Comparison of ENCODE assay signal across 10 mouse cellular contexts in genomic region chr5:147323237-147323917, GRCm38 (mm10). TPM values are rescaled to one million over a fixed set of nuclear protein-coding genes. Genes with fewer than 3 reads are reported as not detected.
DNase-seq lines count a peak whose midpoint lies in the region; ATAC-seq and TF ChIP-seq lines count a peak whose summit lies in the region.
"Had no signal": no experiment of that assay in that cellular context is flagged by ENCODE, and none has a peak within 500 bp of the region (broad histone marks: within the 10 kb centered on the region; RNA-seq: fewer than 3 reads in every experiment).

No protein-coding gene starts in this region.

- no peak for TF ChIP-seq POLR2A in heart, adult 2 months (IDR thresholded peaks at IDR 0.05; ENCODE audit: insufficient read depth, low read depth, low read length)

- TF ChIP-seq CTCF in heart, adult 2 months (IDR thresholded peaks at IDR 0.05): peak; percentile 90
- TF ChIP-seq CTCF in lung, postnatal 0 days (IDR thresholded peaks at IDR 0.05): peak; percentile 83

- H3K79me2 ChIP-seq in heart, adult 2 months (replicated peaks; ENCODE audit: control insufficient read depth, insufficient read depth, low read length): no peaks in the 10 kb centered on the region

- 22% methylated on average over 17 of the region's 17 CpGs for WGBS in forebrain, embryonic 11.5 days
- 20% methylated on average over 17 of the region's 17 CpGs for WGBS in forebrain, embryonic 15.5 days
- 10% methylated on average over 17 of the region's 17 CpGs for WGBS in heart, adult 2 months
- WGBS in lung, postnatal 0 days: 16% methylated on average over 17 of the region's 17 CpGs

- peaks cover 22% of the 10 kb centered on the region for H3K27me3 ChIP-seq in forebrain, embryonic 11.5 days (ENCODE audit: control insufficient read depth, insufficient read depth, low read length)
- H3K27me3 ChIP-seq in forebrain, embryonic 15.5 days: peaks cover 38% of the 10 kb centered on the region
- H3K27me3 ChIP-seq in heart, adult 2 months (ENCODE audit: control insufficient read depth, insufficient read depth, low read length): no peaks in the 10 kb centered on the region
- H3K27me3 ChIP-seq in lung, postnatal 0 days (replicated peaks; ENCODE audit: insufficient read depth, low read length): peaks cover 17% of the 10 kb centered on the region; the same call in 1 of the 2 replicates

- no peak overlapping the region for H3K9ac ChIP-seq in forebrain, embryonic 11.5 days (ENCODE audit: low read length)
- H3K9ac ChIP-seq in forebrain, embryonic 15.5 days (replicated peaks): no peak overlapping the region
- no peak overlapping the region for H3K9ac ChIP-seq in heart, adult 2 months (ENCODE audit: low read depth, low read length)
- H3K9ac ChIP-seq in lung, postnatal 0 days (replicated peaks; ENCODE audit: low read depth): no peak overlapping the region
- H3K9ac ChIP-seq: limb, embryonic 15.5 days had no signal

- peak; percentile 87 for DNase-seq in forebrain, embryonic 11.5 days (ENCODE audit: low spot score)
- peak; percentile 77 for DNase-seq in R1 (ENCODE audit: low read depth, low spot score)
- peak; percentile 84 to 89 for DNase-seq in cerebellum, postnatal 10 days
- DNase-seq in heart, adult 2 months: peak; percentile 54 to 78
- DNase-seq in kidney, postnatal 36 days: peak; percentile 47 to 89
- peak; percentile 68 for DNase-seq in lung, postnatal 0 days (ENCODE audit: low spot score)
- peak; percentile 62 for DNase-seq in spleen, adult 12 weeks (ENCODE audit: low spot score)

- no peaks in the 10 kb centered on the region for H3K9me3 ChIP-seq in forebrain, embryonic 11.5 days (ENCODE audit: control insufficient read depth, low read length)
- no peaks in the 10 kb centered on the region for H3K9me3 ChIP-seq in forebrain, embryonic 15.5 days
- H3K9me3 ChIP-seq in lung, postnatal 0 days (ENCODE audit: low read length): no peaks in the 10 kb centered on the region
- H3K9me3 ChIP-seq: limb, embryonic 15.5 days had no signal

- H3K4me3 ChIP-seq in forebrain, embryonic 11.5 days (ENCODE audit: low read depth, low read length): no peak overlapping the region
- H3K4me3 ChIP-seq in forebrain, embryonic 15.5 days: no peak overlapping the region
- H3K4me3 ChIP-seq in heart, adult 2 months: no peak overlapping the region
- H3K4me3 ChIP-seq in lung, postnatal 0 days (ENCODE audit: low read depth, low read length): no peak overlapping the region
- H3K4me3 ChIP-seq: limb, embryonic 15.5 days had no signal

- no peak overlapping the region for H3K4me2 ChIP-seq in forebrain, embryonic 11.5 days (ENCODE audit: low read depth, low read length, severe bottlenecking)
- no peak overlapping the region for H3K4me2 ChIP-seq in forebrain, embryonic 15.5 days (replicated peaks)
- no peak overlapping the region for H3K4me2 ChIP-seq in lung, postnatal 0 days (replicated peaks; ENCODE audit: low read depth, low read length)
- H3K4me2 ChIP-seq: limb, embryonic 15.5 days had no signal

- intact Hi-C loops in heart, adult 2 months (cut with DNase I): loop anchor here (5.0 kb wide), 1 partner anchor 616 kb away; no protein-coding TSS in a partner anchor

- ATAC-seq in forebrain, embryonic 11.5 days (replicated peaks; ENCODE audit: low FRiP score): no peak; the same call in 1 of the 2 replicates
- no peak; the same call in 1 of the 2 replicates for ATAC-seq in forebrain, embryonic 15.5 days (replicated peaks)
- no peak; the same call in 1 of the 2 replicates for ATAC-seq in lung, postnatal 0 days

- TF ChIP-seq EP300 in heart, adult 2 months (IDR thresholded peaks at IDR 0.05; ENCODE audit: insufficient read depth, low read depth, low read length): no peak
- TF ChIP-seq EP300 in lung, postnatal 0 days (IDR thresholded peaks at IDR 0.05): no peak

- H3K4me1 ChIP-seq in forebrain, embryonic 11.5 days (replicated peaks; ENCODE audit: control insufficient read depth, insufficient read depth, low read length): no peaks in the 10 kb centered on the region
- no peaks in the 10 kb centered on the region for H3K4me1 ChIP-seq in forebrain, embryonic 15.5 days
- H3K4me1 ChIP-seq in heart, adult 2 months (ENCODE audit: control insufficient read depth, insufficient read depth, low read length): no peaks in the 10 kb centered on the region
- H3K4me1 ChIP-seq in lung, postnatal 0 days (ENCODE audit: insufficient read depth, low read depth, low read length): no peaks in the 10 kb centered on the region
- H3K4me1 ChIP-seq: limb, embryonic 15.5 days had no signal

- H3K27ac ChIP-seq in forebrain, embryonic 11.5 days (ENCODE audit: low read depth, low read length): no peak overlapping the region
- H3K27ac ChIP-seq in forebrain, embryonic 15.5 days (replicated peaks): no peak overlapping the region
- H3K27ac ChIP-seq in heart, adult 2 months: no peak overlapping the region
- no peak overlapping the region for H3K27ac ChIP-seq in lung, postnatal 0 days (ENCODE audit: low read length)
- H3K27ac ChIP-seq: limb, embryonic 15.5 days had no signal

- H3K36me3 ChIP-seq in forebrain, embryonic 11.5 days (ENCODE audit: control insufficient read depth, insufficient read depth, low read length): no peaks in the 10 kb centered on the region
- no peaks in the 10 kb centered on the region for H3K36me3 ChIP-seq in forebrain, embryonic 15.5 days
- H3K36me3 ChIP-seq in heart, adult 2 months (ENCODE audit: control insufficient read depth, insufficient read depth, low read length): no peaks in the 10 kb centered on the region
- H3K36me3 ChIP-seq in lung, postnatal 0 days (ENCODE audit: insufficient read depth, low read length): no peaks in the 10 kb centered on the region
- H3K36me3 ChIP-seq: limb, embryonic 15.5 days had no signal

RNA-seq across cellular contexts. Expression of gene Urad, which starts 1.1 kb away (rescaled TPM):
- polyA plus RNA-seq in forebrain, embryonic 11.5 days (2014; fragmentation: Nextera tagmentation; extraction: Ambion mirVana): not detected in 2 replicates
- polyA plus RNA-seq in forebrain, embryonic 15.5 days (2015; fragmentation: Nextera tagmentation; extraction: Ambion mirVana): not detected in 2 replicates
- not detected for total RNA-seq in heart, adult 2 months (2021)
- polyA plus RNA-seq in heart, adult 2 months (2012; rRNA removed): not detected in 2 replicates
- not detected in 2 replicates for polyA plus RNA-seq in lung, postnatal 0 days (2015; fragmentation: Nextera tagmentation; extraction: Ambion mirVana)
- total RNA-seq: ES-E14 had no signal
- polyA plus RNA-seq: limb, embryonic 15.5 days had no signal

RNA-seq across cellular contexts. Expression of gene Cdx2, which starts 16.3 kb away (rescaled TPM):
- not detected in 2 replicates for polyA plus RNA-seq in forebrain, embryonic 11.5 days (2014; fragmentation: Nextera tagmentation; extraction: Ambion mirVana)
- not detected in 2 replicates for polyA plus RNA-seq in forebrain, embryonic 15.5 days (2015; fragmentation: Nextera tagmentation; extraction: Ambion mirVana)
- not detected for total RNA-seq in heart, adult 2 months (2021)
- not detected in 2 replicates for polyA plus RNA-seq in heart, adult 2 months (2012; rRNA removed)
- not detected in 2 replicates for polyA plus RNA-seq in lung, postnatal 0 days (2015; fragmentation: Nextera tagmentation; extraction: Ambion mirVana)
- polyA plus RNA-seq: limb, embryonic 15.5 days had no signal

RNA-seq across cellular contexts. Expression of gene Pdx1, which starts 53.6 kb away (rescaled TPM):
- polyA plus RNA-seq in forebrain, embryonic 11.5 days (2014; fragmentation: Nextera tagmentation; extraction: Ambion mirVana): not detected in 2 replicates
- not detected in 2 replicates for polyA plus RNA-seq in forebrain, embryonic 15.5 days (2015; fragmentation: Nextera tagmentation; extraction: Ambion mirVana)
- not detected for total RNA-seq in heart, adult 2 months (2021)
- polyA plus RNA-seq in heart, adult 2 months (2012; rRNA removed): not detected in 2 replicates
- polyA plus RNA-seq in lung, postnatal 0 days (2015; fragmentation: Nextera tagmentation; extraction: Ambion mirVana): not detected in 2 replicates
- polyA plus RNA-seq: limb, embryonic 15.5 days had no signal
